Mouse (Mus musculus) neutrophil, adult 59 days (primary cell): ENCODE results near the gene Cypt1. TPM values are rescaled to one million over a fixed set of nuclear protein-coding genes. Genes with fewer than 3 reads are reported as not detected.

Experiments
- total RNA-seq, 2 experiments: library from RNA; stranded (reverse); gene quantifications; 1 replicate in 1 of 2; 2 replicates in 1 of 2; pipeline ENCODE4 v1.2.4; 2023

The Cypt1 gene
- not detected for total RNA-seq

DNA sequence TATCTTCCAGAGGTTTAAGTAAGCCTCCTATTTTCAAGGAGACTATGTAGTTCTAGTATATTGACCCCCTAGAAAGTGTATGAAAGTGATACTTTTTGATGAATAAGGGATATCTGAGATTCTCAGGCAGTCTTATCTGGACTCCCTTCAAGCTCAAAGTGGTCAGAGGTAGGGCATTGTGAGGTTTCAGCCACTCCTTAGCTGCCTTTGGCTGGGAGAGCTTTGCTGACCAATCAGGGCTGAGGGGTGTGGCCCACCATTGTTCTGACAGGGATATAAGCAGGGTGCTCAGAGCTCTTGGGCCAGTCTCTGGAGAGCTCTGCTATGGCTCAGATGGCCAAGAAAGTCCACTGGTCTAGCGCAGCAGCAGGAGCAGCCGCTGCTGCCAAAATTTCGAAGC is at the start of gene Cypt1:
TSS of gene Cypt1 (plus strand) at position 301 of the 400 bp plus-strand sequence.

Other genes starting within 250 kb of the Cypt1 start
- under 1 TPM; 0.75 to 0.98 TPM for gene Maoa, start 96.8 kb downstream of the Cypt1 start, total RNA-seq